Mouse (Mus musculus) C2C12 (cell line): ENCODE results near the gene Tmeff2. TPM values are rescaled to one million over a fixed set of nuclear protein-coding genes. Genes with fewer than 3 reads are reported as not detected.

Source experiments
- H3K27me3 ChIP-seq: one replicate; pipeline ENCODE4 v1.6.1; 2011; ENCODE audit not compliant: control insufficient read depth, insufficient read depth, insufficient read length
- H3K36me3 ChIP-seq: one replicate; pipeline ENCODE4 v1.6.1; 2011; ENCODE audit not compliant: control insufficient read depth, insufficient read depth
- H3K4me3 ChIP-seq: one replicate; pipeline ENCODE4 v1.5.1; 2011; ENCODE audit warnings: mild to moderate bottlenecking, control low read depth; ENCODE audit not compliant: poor library complexity, insufficient read depth, severe bottlenecking
- H3K79me2 ChIP-seq: one replicate; pipeline ENCODE4 v1.6.1; 2011; ENCODE audit not compliant: control insufficient read depth, insufficient read depth
- H3K79me3 ChIP-seq: one replicate; pipeline ENCODE4 v1.6.1; 2011; ENCODE audit warnings: low read depth, control low read depth
- H3ac ChIP-seq: one replicate; pipeline ENCODE3; 2011; ENCODE audit warnings: low read depth; ENCODE audit not compliant: control insufficient read depth, insufficient read length
- CEBPB ChIP-seq: IDR thresholded peaks from one replicate; pipeline ENCODE4 v1.6.1; 2011; ENCODE audit warnings: low read depth, mild to moderate bottlenecking, control low read depth, moderate library complexity
- CTCF ChIP-seq: IDR thresholded peaks from one replicate; pipeline ENCODE4 v1.5.1; 2011; ENCODE audit not compliant: control insufficient read depth, insufficient read depth, insufficient read length
- FOSL1 ChIP-seq: IDR thresholded peaks from one replicate; pipeline ENCODE4 v1.8.0; 2011; ENCODE audit warnings: mild to moderate bottlenecking, low read length; ENCODE audit not compliant: poor library complexity, insufficient read depth, severe bottlenecking
- MAX ChIP-seq: IDR thresholded peaks from one replicate; pipeline ENCODE4 v1.6.1; 2011; ENCODE audit warnings: mild to moderate bottlenecking, control low read depth
- MYOD1 ChIP-seq: IDR thresholded peaks from one replicate; pipeline ENCODE4 v1.6.1; 2011; ENCODE audit warnings: low read depth; ENCODE audit not compliant: control insufficient read depth, insufficient read length
- MYOG ChIP-seq: IDR thresholded peaks from one replicate; pipeline ENCODE4 v1.6.1; 2011; ENCODE audit not compliant: control insufficient read depth, insufficient read length; ENCODE audit errors: extremely low read depth
- USF1 ChIP-seq: IDR thresholded peaks from one replicate; pipeline ENCODE4 v1.6.1; 2011; ENCODE audit warnings: low read depth, mild to moderate bottlenecking, control low read depth, moderate library complexity
- polyA plus RNA-seq: library from polyadenylated mRNA; unstranded; fragments of >200 nt; fragmentation: generic; extraction: Trizol; gene quantifications from one replicate; pipeline ENCODE4 v1.2.1, GENCODE M21; 2012; ENCODE audit warnings: missing spikeins

The Tmeff2 gene
- polyA plus RNA-seq, 1 experiment = 2.4 TPM

- Histone ChIP-seq H3K36me3 (no peaks in the 10 kb centered on the region), H3ac (peak overlapping the region; percentile 31), H3K27me3 (no peaks in the 10 kb centered on the region), H3K4me3 (peak overlapping the region; percentile 34), H3K79me3 (no peaks in the 10 kb centered on the region), H3K79me2 (no peaks in the 10 kb centered on the region)
- TF ChIP-seq FOSL1 (no peak), USF1 (no peak), MAX (no peak), CTCF (no peak), MYOG (no peak), CEBPB (no peak), MYOD1 (no peak)
Measured at GRCm38 (mm10) chr1:50926374-50927060, 26.1 kb downstream of the Tmeff2 start.

- Histone ChIP-seq H3ac (peak overlapping the region; percentile 76), H3K36me3 (no peaks in the 10 kb centered on the region), H3K79me3 (no peaks in the 10 kb centered on the region), H3K27me3 (no peaks in the 10 kb centered on the region), H3K4me3 (peak overlapping the region; percentile 34), H3K79me2 (no peaks in the 10 kb centered on the region)
- TF ChIP-seq USF1 (peak; percentile 89), MAX (peak; percentile 39), CTCF (no peak)
Measured at GRCm38 (mm10) chr1:50927077-50927611, 26.7 kb downstream of the Tmeff2 start.

GRCm38 (mm10) chr1:50927679-50928187, 27.3 kb downstream of the Tmeff2 start:
- Histone ChIP-seq H3K36me3 (no peaks in the 10 kb centered on the region), H3ac (peak overlapping the region; percentile 76), H3K27me3 (no peaks in the 10 kb centered on the region), H3K4me3 (peak overlapping the region; percentile 34), H3K79me3 (no peaks in the 10 kb centered on the region), H3K79me2 (no peaks in the 10 kb centered on the region)
- TF ChIP-seq MYOD1 (no peak), CTCF (no peak), MYOG (no peak), FOSL1 (no peak), MAX (no peak), USF1 (no peak), CEBPB (no peak)

- H3ac ChIP-seq = no peak overlapping the region
- H3K27me3 ChIP-seq = no peaks in the 10 kb centered on the region
- no peak overlapping the region for H3K4me3 ChIP-seq
- TF ChIP-seq FOSL1 = no peak
- TF ChIP-seq CEBPB = no peak
- TF ChIP-seq MYOG = no peak
- TF ChIP-seq MYOD1 = no peak
- no peak for TF ChIP-seq CTCF
- H3K36me3 ChIP-seq = no peaks in the 10 kb centered on the region
- no peaks in the 10 kb centered on the region for H3K79me2 ChIP-seq
- H3K79me3 ChIP-seq = no peaks in the 10 kb centered on the region
Measured at GRCm38 (mm10) chr1:50928776-50929175, 28.3 kb downstream of the Tmeff2 start.

DNA sequence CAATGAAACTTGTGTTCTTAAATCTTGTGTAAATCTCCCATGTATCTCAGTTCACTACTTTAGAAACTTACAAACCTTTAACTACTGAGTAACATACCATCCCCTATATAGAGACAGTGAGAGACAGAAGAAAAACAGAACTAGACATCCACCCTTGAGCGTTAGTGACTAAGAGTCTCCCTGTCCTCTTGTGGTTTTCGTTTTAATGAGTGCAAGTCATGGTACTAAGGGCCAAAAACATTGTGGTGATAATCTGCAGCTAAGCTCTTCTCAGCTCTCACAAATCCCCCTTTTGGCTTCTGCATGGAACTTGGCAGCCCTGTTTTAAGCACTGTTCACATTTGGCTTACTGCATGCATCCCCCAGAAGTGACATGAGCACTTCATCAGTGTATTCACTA, 34.6 kb downstream of the Tmeff2 start:
- no peaks in the 10 kb centered on the region for H3K27me3 ChIP-seq
- no peak overlapping the region for H3ac ChIP-seq
- no peaks in the 10 kb centered on the region for H3K36me3 ChIP-seq
- H3K4me3 ChIP-seq = no peak overlapping the region
- no peak for TF ChIP-seq MYOG
- no peak for TF ChIP-seq CEBPB
- H3K79me3 ChIP-seq = no peaks in the 10 kb centered on the region
- H3K79me2 ChIP-seq = no peaks in the 10 kb centered on the region

- no peaks in the 10 kb centered on the region for H3K79me3 ChIP-seq
- no peak overlapping the region for H3K4me3 ChIP-seq
- H3K79me2 ChIP-seq = no peaks in the 10 kb centered on the region
- no peak for TF ChIP-seq MAX
- TF ChIP-seq MYOD1 = no peak
- no peak for TF ChIP-seq CTCF
- no peak for TF ChIP-seq FOSL1
- TF ChIP-seq USF1 = no peak
- TF ChIP-seq CEBPB = no peak
- TF ChIP-seq MYOG = no peak
- H3ac ChIP-seq = no peak overlapping the region
- no peaks in the 10 kb centered on the region for H3K36me3 ChIP-seq
- H3K27me3 ChIP-seq = no peaks in the 10 kb centered on the region
Measured at GRCm38 (mm10) chr1:50935484-50935883, 35.0 kb downstream of the Tmeff2 start.
